Mouse (Mus musculus) frontal cortex, postnatal 14 days (tissue): ENCODE data around the gene Vps37c.

ENCODE experiments used
- DNase-seq, 2 experiments: peaks; one replicate each; pipeline ENCODE4 v3.0.0; 2022; ENCODE audit warnings: low spot score in 2 of 2

Vps37c gene

GRCm38 (mm10) chr19:10742145-10742544 is 53.6 kb downstream of the Vps37c start:
- no peak for DNase-seq

GRCm38 (mm10) chr19:10742565-10742964 is 54.0 kb downstream of the Vps37c start:
- no peak for DNase-seq

- DNase-seq, result no peak
These were observed 58.6 kb downstream of the Vps37c start for GRCm38 (mm10) chr19:10747182-10747581.

GRCm38 (mm10) chr19:10747718-10748117 is 59.2 kb downstream of the Vps37c start:
- DNase-seq, result no peak

- no peak for DNase-seq
These were observed 60.0 kb downstream of the Vps37c start for GRCm38 (mm10) chr19:10748401-10749102.

- no peak for DNase-seq
These were observed 60.8 kb downstream of the Vps37c start for GRCm38 (mm10) chr19:10749295-10749694.

- DNase-seq, result no peak
These were observed 61.6 kb downstream of the Vps37c start for GRCm38 (mm10) chr19:10750161-10750560.

GRCm38 (mm10) chr19:10751607-10752006 is 63.1 kb downstream of the Vps37c start:
- no peak for DNase-seq

- DNase-seq, result no peak
These were observed 63.6 kb downstream of the Vps37c start for GRCm38 (mm10) chr19:10752106-10752505.

GRCm38 (mm10) chr19:10752646-10753045 is 64.1 kb downstream of the Vps37c start:
- no peak for DNase-seq

GRCm38 (mm10) chr19:10757125-10757524 is 68.6 kb downstream of the Vps37c start:
- DNase-seq, result no peak

- DNase-seq, result no peak
These were observed 69.0 kb downstream of the Vps37c start for GRCm38 (mm10) chr19:10757526-10757925.

- DNase-seq, result no peak
These were observed 70.2 kb downstream of the Vps37c start for GRCm38 (mm10) chr19:10758708-10759107.

GRCm38 (mm10) chr19:10759525-10759924 is 71.0 kb downstream of the Vps37c start:
- no peak for DNase-seq

- no peak for DNase-seq
These were observed 71.7 kb downstream of the Vps37c start for GRCm38 (mm10) chr19:10759983-10760831.

- no peak for DNase-seq
These were observed 73.4 kb downstream of the Vps37c start for GRCm38 (mm10) chr19:10761794-10762415.

GRCm38 (mm10) chr19:10762468-10762867 is 73.9 kb downstream of the Vps37c start:
- no peak for DNase-seq

- no peak for DNase-seq
These were observed 75.0 kb downstream of the Vps37c start for GRCm38 (mm10) chr19:10763381-10764031.
